Mouse (Mus musculus): Measurements from ENCODE around the gene Taf3. TPM values are rescaled to one million over a fixed set of nuclear protein-coding genes. Genes with fewer than 3 reads are reported as not detected.

The Taf3 gene
- polyA plus RNA-seq, 1 experiment from 2014 or later: 13.3 TPM

DNA sequence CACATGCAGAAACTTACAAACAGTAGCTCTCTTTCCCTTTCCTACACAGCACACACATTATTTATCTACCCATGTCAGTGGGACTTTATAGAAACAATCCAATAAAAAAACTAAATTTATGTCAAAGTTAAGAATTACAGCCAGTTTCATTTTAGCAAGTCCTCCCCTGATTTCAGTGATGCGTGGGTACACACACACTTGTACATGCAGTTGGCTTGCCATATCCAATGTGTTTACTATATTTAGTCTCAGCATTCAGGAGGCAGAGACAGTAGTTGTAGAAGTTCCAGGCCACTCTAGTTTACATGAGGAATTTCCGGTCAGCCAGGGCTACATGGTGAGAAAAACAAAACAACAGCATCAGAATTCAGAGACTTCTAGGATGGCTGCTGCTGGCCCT is 46.8 kb downstream of the Taf3 start:
- Histone ChIP-seq H3K9me3 (ENCODE audit: control insufficient read depth, low read length) (no peaks in the 10 kb centered on the region), H3K4me1 (replicated peaks; ENCODE audit: control insufficient read depth, insufficient read depth, low read length) (peaks cover 11% of the 10 kb centered on the region), H3K27ac (ENCODE audit: low read length) (no peak overlapping the region), H3K36me3 (ENCODE audit: control insufficient read depth, insufficient read depth, low read length) (no peaks in the 10 kb centered on the region), H3K4me2 (ENCODE audit: low read depth, low read length) (no peak overlapping the region), H3K9ac (ENCODE audit: low read length) (no peak overlapping the region), H3K27me3 (ENCODE audit: control insufficient read depth, insufficient read depth, low read depth, low read length) (no peaks in the 10 kb centered on the region), H3K4me3 (ENCODE audit: low read length) (no peak overlapping the region)
- no peak for ATAC-seq (ENCODE audit: low read depth)
- 74% methylated on average over 2 of the region's 2 CpGs for WGBS

DNA sequence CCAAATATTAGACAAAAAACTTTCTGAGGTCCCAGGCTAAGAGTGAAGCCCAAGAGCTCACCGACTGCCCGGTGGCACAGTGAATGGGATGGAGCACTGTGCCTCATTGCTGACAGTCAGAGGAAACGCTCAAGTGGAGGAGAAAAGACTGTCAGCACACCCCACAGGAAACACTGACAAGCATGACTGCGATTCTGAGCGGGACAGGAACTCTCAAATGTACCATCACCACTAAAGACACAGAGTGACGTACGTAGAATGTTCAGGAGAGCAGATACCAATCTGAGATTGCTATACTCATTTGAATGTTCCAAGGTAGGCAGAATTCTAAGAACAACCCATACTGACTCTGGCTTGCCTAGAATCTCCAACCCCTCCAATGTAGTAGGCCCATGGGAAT is 50.9 kb downstream of the Taf3 start:
- WGBS: 76% methylated on average over 7 of the region's 7 CpGs
- H3K4me2 ChIP-seq (ENCODE audit: low read depth, low read length): no peak overlapping the region
- H3K27me3 ChIP-seq (ENCODE audit: control insufficient read depth, insufficient read depth, low read depth, low read length): no peaks in the 10 kb centered on the region
- H3K4me3 ChIP-seq (ENCODE audit: low read length): no peak overlapping the region
- no peaks in the 10 kb centered on the region for H3K36me3 ChIP-seq (ENCODE audit: control insufficient read depth, insufficient read depth, low read length)
- no peak overlapping the region for H3K27ac ChIP-seq (ENCODE audit: low read length)
- H3K9me3 ChIP-seq (ENCODE audit: control insufficient read depth, low read length): no peaks in the 10 kb centered on the region
- 0 out of 2 replicates have a peak, but pooled peaks cover 4% of the 10 kb centered on the region for H3K4me1 ChIP-seq (replicated peaks; ENCODE audit: control insufficient read depth, insufficient read depth, low read length)
- no peak overlapping the region for H3K9ac ChIP-seq (ENCODE audit: low read length)
- ATAC-seq (ENCODE audit: low read depth): no peak

DNA sequence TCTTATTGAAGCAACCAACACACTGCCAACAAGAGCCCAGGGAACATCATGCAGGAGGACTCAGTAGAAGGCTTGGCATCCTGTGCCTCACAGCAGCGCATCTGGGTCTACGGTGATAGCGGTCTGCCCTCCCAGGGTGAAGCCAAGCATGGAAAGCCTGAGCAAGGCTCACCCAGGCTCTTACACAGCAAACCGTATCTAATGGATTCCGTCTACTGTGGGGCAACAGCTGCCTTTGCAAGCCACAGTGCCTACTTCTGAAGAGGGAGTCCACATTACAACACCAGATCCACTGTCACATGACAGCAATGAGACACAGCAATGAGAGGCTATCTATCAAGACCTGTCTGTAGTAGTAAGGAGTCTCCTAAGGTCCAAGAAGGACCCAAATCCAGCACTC is 52.3 kb downstream of the Taf3 start:
- WGBS: 91% methylated on average over 5 of the region's 5 CpGs
- Histone ChIP-seq H3K4me3 (ENCODE audit: low read length) (no peak overlapping the region), H3K9ac (ENCODE audit: low read length) (no peak overlapping the region), H3K27ac (ENCODE audit: low read length) (no peak overlapping the region), H3K4me1 (replicated peaks; ENCODE audit: control insufficient read depth, insufficient read depth, low read length) (no peaks in the 10 kb centered on the region), H3K9me3 (ENCODE audit: control insufficient read depth, low read length) (no peaks in the 10 kb centered on the region), H3K27me3 (ENCODE audit: control insufficient read depth, insufficient read depth, low read depth, low read length) (no peaks in the 10 kb centered on the region), H3K36me3 (ENCODE audit: control insufficient read depth, insufficient read depth, low read length) (no peaks in the 10 kb centered on the region), H3K4me2 (ENCODE audit: low read depth, low read length) (no peak overlapping the region)
- no peak for ATAC-seq (ENCODE audit: low read depth)

DNA sequence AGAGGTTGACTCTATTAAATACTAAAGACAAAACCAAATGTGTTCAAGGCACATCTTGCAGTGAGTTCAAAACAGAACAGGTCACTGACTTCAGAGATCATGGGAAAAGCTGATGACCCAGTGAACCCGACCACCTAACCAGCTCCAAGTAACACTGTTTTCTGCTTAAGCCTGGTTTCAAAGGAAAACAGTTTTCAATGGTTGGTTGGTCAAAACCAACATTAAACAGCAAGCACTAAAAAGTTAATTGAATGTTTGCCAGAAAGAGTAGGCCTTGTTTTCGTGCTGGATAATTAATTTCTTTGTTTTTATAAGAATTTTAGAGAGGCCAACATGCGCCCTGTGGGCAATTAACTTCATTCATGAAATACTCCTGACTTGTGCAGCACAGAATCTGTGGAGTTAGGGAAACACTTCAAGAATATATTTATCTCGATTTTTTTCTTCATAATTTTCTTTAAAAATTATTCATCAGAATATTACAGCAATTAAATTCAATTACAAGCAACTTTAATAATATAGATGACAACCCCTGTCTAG is 57.6 kb downstream of the Taf3 start:
- H3K27ac ChIP-seq (ENCODE audit: low read length): no peak overlapping the region
- H3K36me3 ChIP-seq (ENCODE audit: control insufficient read depth, insufficient read depth, low read length): no peaks in the 10 kb centered on the region
- no peak overlapping the region for H3K4me2 ChIP-seq (ENCODE audit: low read depth, low read length)
- WGBS: 56% methylated on average over 4 of the region's 4 CpGs
- no peaks in the 10 kb centered on the region for H3K4me1 ChIP-seq (replicated peaks; ENCODE audit: control insufficient read depth, insufficient read depth, low read length)
- H3K27me3 ChIP-seq (ENCODE audit: control insufficient read depth, insufficient read depth, low read depth, low read length): no peaks in the 10 kb centered on the region
- no peak overlapping the region for H3K4me3 ChIP-seq (ENCODE audit: low read length)
- ATAC-seq (ENCODE audit: low read depth): no peak
- H3K9ac ChIP-seq (ENCODE audit: low read length): no peak overlapping the region
- no peaks in the 10 kb centered on the region for H3K9me3 ChIP-seq (ENCODE audit: control insufficient read depth, low read length)

DNA sequence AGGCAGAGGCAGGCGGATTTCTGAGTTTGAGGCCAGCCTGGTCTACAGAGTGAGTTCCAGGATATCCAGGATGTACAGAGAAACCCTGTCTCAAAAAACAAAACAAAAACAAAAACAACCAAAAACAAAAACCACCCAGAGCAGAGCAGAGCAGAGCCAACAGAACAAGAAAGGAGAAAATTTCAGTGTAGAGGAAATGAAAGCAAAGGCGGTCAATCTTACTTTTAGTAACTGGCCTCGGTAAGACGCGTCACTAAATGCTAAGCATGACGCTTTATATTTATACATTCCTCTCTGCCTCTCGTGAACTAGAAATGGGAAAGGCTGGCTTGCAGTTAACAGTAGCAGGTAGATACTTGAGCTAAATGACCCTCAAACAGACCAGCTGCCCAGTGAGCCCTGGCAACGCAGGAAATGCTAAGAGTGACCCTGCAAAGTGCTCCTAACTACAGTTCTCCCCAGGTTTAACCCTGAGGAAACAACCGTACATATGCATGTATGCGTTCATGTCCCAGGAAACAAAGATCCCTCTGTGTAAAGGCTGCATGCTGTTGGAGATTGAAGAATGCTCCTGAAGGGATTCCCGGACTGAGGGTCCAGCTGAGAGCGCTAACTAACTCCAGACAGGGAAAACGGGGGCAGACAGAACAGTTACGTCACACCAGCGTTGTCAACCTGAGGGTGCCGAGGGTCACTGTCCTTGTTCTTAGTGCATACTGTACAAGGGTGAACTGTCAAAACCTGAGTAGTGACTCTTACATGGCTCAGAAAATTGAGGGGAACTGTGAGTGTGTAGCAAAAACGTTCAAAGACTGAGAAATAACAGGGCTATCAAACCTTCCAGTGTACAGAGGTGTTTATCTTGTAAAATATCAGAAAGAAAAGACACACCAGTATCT is 58.5 kb downstream of the Taf3 start:
- Histone ChIP-seq H3K9me3 (ENCODE audit: control insufficient read depth, low read length) (no peaks in the 10 kb centered on the region), H3K36me3 (ENCODE audit: control insufficient read depth, insufficient read depth, low read length) (no peaks in the 10 kb centered on the region), H3K4me1 (replicated peaks; ENCODE audit: control insufficient read depth, insufficient read depth, low read length) (no peaks in the 10 kb centered on the region), H3K27ac (ENCODE audit: low read length) (no peak overlapping the region), H3K9ac (ENCODE audit: low read length) (no peak overlapping the region), H3K27me3 (ENCODE audit: control insufficient read depth, insufficient read depth, low read depth, low read length) (no peaks in the 10 kb centered on the region), H3K4me3 (ENCODE audit: low read length) (no peak overlapping the region), H3K4me2 (ENCODE audit: low read depth, low read length) (no peak overlapping the region)
- WGBS: 55% methylated on average over 17 of the region's 17 CpGs
- no peak for ATAC-seq (ENCODE audit: low read depth)

DNA sequence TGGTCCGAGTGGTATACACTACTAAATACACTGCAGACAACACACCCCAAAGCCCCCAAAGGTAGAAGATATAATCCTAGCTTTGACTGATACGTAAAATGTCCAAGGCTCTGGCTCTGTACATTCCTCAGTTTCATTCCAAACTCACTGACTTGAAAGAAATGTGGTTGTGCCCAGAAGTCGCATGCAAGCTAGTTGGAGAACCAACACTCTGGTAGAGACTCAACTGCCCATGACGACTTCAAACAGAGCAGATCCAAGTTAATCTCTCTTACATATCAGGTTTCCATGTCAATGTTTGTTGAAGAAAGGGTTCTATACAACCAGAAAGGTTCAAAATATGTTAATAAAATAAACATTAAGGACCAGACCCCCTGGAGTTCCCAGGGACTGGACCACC is 60.1 kb downstream of the Taf3 start:
- no peak overlapping the region for H3K4me2 ChIP-seq (ENCODE audit: low read depth, low read length)
- ATAC-seq (ENCODE audit: low read depth): no peak
- H3K36me3 ChIP-seq (ENCODE audit: control insufficient read depth, insufficient read depth, low read length): no peaks in the 10 kb centered on the region
- no peak overlapping the region for H3K9ac ChIP-seq (ENCODE audit: low read length)
- H3K27ac ChIP-seq (ENCODE audit: low read length): no peak overlapping the region
- no peak overlapping the region for H3K4me3 ChIP-seq (ENCODE audit: low read length)
- H3K9me3 ChIP-seq (ENCODE audit: control insufficient read depth, low read length): no peaks in the 10 kb centered on the region
- 0 out of 2 replicates have a peak, but pooled peaks cover 1% of the 10 kb centered on the region for H3K4me1 ChIP-seq (replicated peaks; ENCODE audit: control insufficient read depth, insufficient read depth, low read length)
- WGBS: 84% methylated on average over 4 of the region's 4 CpGs
- no peaks in the 10 kb centered on the region for H3K27me3 ChIP-seq (ENCODE audit: control insufficient read depth, insufficient read depth, low read depth, low read length)

DNA sequence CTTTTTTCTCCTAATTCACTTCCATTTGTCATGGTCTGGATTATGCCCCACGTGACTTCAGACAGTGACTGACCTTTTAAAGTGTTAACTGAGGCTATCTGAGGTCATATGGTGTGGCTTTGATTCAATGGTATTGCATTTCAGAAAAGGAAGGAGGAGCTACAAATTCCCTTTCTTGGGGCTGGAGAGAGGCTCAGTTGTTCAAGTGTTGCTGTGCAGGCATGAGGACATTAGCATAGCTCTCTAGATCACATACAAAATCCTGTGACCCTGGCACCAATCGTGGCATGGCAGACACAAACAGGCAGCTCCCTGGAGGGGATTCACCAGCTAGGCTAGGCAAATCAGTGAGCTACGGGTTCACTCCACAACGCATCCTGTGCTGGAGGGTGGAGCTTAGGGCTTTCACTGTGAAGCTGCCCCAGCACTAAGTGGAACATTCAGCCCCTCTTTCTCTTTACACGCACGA is 62.4 kb downstream of the Taf3 start:
- no peak overlapping the region for H3K4me2 ChIP-seq (ENCODE audit: low read depth, low read length)
- no peak; the same call in 1 of the 2 replicates for ATAC-seq (ENCODE audit: low read depth)
- H3K27ac ChIP-seq (ENCODE audit: low read length): no peak overlapping the region
- H3K36me3 ChIP-seq (ENCODE audit: control insufficient read depth, insufficient read depth, low read length): no peaks in the 10 kb centered on the region
- 14% methylated on average over 6 of the region's 6 CpGs for WGBS
- no peaks in the 10 kb centered on the region for H3K9me3 ChIP-seq (ENCODE audit: control insufficient read depth, low read length)
- peaks cover 9% of the 10 kb centered on the region; the same call in 1 of the 2 replicates for H3K4me1 ChIP-seq (replicated peaks; ENCODE audit: control insufficient read depth, insufficient read depth, low read length)
- H3K4me3 ChIP-seq (ENCODE audit: low read length): no peak overlapping the region
- H3K9ac ChIP-seq (ENCODE audit: low read length): no peak overlapping the region
- no peaks in the 10 kb centered on the region for H3K27me3 ChIP-seq (ENCODE audit: control insufficient read depth, insufficient read depth, low read depth, low read length)

DNA sequence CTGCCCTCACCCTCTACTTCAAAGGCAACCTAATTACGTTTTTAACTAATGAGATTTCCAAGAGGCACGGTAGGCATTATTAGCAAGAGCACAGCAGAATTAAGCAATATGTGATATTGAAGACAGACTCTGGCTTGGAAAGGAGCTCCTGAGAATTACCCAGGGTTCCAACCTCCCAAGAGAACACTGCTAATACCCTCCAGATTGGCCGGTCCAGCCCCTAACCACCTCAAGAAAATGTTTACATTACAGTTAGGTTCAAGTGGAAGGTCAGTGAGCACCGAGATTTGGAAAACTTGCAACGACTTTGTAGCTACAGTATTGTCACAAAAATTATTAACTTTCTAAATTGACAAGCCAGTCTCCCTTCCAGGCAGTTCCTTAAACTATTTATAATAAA is 66.0 kb downstream of the Taf3 start:
- no peak overlapping the region for H3K4me3 ChIP-seq (ENCODE audit: low read length)
- H3K27ac ChIP-seq (ENCODE audit: low read length): no peak overlapping the region
- no peaks in the 10 kb centered on the region for H3K27me3 ChIP-seq (ENCODE audit: control insufficient read depth, insufficient read depth, low read depth, low read length)
- H3K4me2 ChIP-seq (ENCODE audit: low read depth, low read length): no peak overlapping the region
- no peak overlapping the region for H3K9ac ChIP-seq (ENCODE audit: low read length)
- peaks cover 12% of the 10 kb centered on the region; the same call in 1 of the 2 replicates for H3K4me1 ChIP-seq (replicated peaks; ENCODE audit: control insufficient read depth, insufficient read depth, low read length)
- H3K9me3 ChIP-seq (ENCODE audit: control insufficient read depth, low read length): no peaks in the 10 kb centered on the region
- WGBS: 12% methylated on average over 5 of the region's 5 CpGs
- no peak for ATAC-seq (ENCODE audit: low read depth)
- H3K36me3 ChIP-seq (ENCODE audit: control insufficient read depth, insufficient read depth, low read length): no peaks in the 10 kb centered on the region

DNA sequence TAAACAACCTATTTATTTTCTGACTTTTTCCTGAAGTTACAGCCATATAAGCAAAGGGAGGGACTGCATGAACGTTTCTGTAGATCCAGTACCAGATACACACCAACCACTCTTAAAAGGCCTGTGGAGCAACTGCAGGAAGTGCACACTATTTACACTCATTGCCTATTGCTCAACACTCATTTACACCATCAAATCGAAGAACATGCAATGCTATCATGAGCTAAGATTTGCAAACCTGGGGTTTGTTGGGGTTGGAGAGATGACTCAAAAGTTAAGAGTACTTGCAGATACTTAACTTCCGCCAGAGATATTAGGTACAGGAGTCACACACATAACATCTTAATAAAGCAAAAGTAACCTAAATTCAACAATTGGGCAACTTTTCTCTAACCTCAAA is 76.5 kb downstream of the Taf3 start:
- Histone ChIP-seq H3K9ac (ENCODE audit: low read length) (no peak overlapping the region), H3K9me3 (ENCODE audit: control insufficient read depth, low read length) (no peaks in the 10 kb centered on the region), H3K4me2 (ENCODE audit: low read depth, low read length) (no peak overlapping the region), H3K27ac (ENCODE audit: low read length) (no peak overlapping the region), H3K4me3 (ENCODE audit: low read length) (no peak overlapping the region), H3K4me1 (replicated peaks; ENCODE audit: control insufficient read depth, insufficient read depth, low read length) (peaks cover 17% of the 10 kb centered on the region), H3K27me3 (ENCODE audit: control insufficient read depth, insufficient read depth, low read depth, low read length) (no peaks in the 10 kb centered on the region), H3K36me3 (ENCODE audit: control insufficient read depth, insufficient read depth, low read length) (no peaks in the 10 kb centered on the region)
- 42% methylated on average over 3 of the region's 3 CpGs for WGBS
- no peak for ATAC-seq (ENCODE audit: low read depth)

All from lung, embryonic 16.5 days (tissue).